Mouse (Mus musculus) MEL (cell line): Measurements from ENCODE around the gene Arid3c. TPM values are rescaled to one million over a fixed set of nuclear protein-coding genes. Genes with fewer than 3 reads are reported as not detected.
A peak's percentile ranks its signal among the peaks of the same experiment; 100 is the strongest.

Experiments used
- DNase-seq: peaks from one replicate; pipeline ENCODE4 v3.0.0; 2011; ENCODE audit warnings: low read depth, low spot score
- H3K27ac ChIP-seq: 2 replicates; pipeline ENCODE4 v1.5.1; 2012; ENCODE audit warnings: low read depth, mild to moderate bottlenecking, control low read depth, low read length, moderate library complexity; ENCODE audit not compliant: control insufficient read depth
- H3K27me3 ChIP-seq, 2 experiments: fragments of 150-350 bp in 1 of 2; sonication (generic) in 1 of 2; 2 replicates each; pipeline ENCODE4 v1.6.1; 2012; ENCODE audit warnings: low read length in 2 of 2, mild to moderate bottlenecking in 2 of 2, improper control_type of control experiment in 1 of 2, moderate library complexity in 1 of 2; ENCODE audit not compliant: insufficient read depth in 2 of 2, control insufficient read depth in 1 of 2
- H3K36me3 ChIP-seq, 2 experiments: 2 replicates each; pipeline ENCODE4 v1.6.1; 2012 to 2014; ENCODE audit warnings: low read length in 2 of 2, improper control_type of control experiment in 1 of 2, inconsistent platforms in 1 of 2, mild to moderate bottlenecking in 1 of 2; ENCODE audit not compliant: insufficient read depth in 2 of 2, control insufficient read depth in 1 of 2
- H3K4me1 ChIP-seq, 2 experiments: fragments of 150-350 bp in 1 of 2; sonication (generic) in 1 of 2; 2 replicates each; pipeline ENCODE4 v1.6.1; 2012; ENCODE audit warnings: low read length in 2 of 2, improper control_type of control experiment in 1 of 2, mild to moderate bottlenecking in 1 of 2; ENCODE audit not compliant: insufficient read depth in 2 of 2, control insufficient read depth in 1 of 2
- H3K4me3 ChIP-seq, 2 experiments: fragments of 150-350 bp in 1 of 2; sonication (generic) in 1 of 2; 2 replicates each; pipeline ENCODE4 v1.5.1; 2012; ENCODE audit warnings: low read depth in 2 of 2, low read length in 2 of 2, mild to moderate bottlenecking in 2 of 2, moderate library complexity in 2 of 2, control low read depth in 1 of 2, improper control_type of control experiment in 1 of 2; ENCODE audit not compliant: control insufficient read depth in 1 of 2, insufficient read depth in 1 of 2
- H3K79me2 ChIP-seq: 2 replicates; pipeline ENCODE4 v1.6.1; 2012; ENCODE audit warnings: mild to moderate bottlenecking, low read length, moderate library complexity; ENCODE audit not compliant: control insufficient read depth, poor library complexity, insufficient read depth
- H3K9ac ChIP-seq: 2 replicates; pipeline ENCODE4 v1.6.1; 2012; ENCODE audit warnings: low read depth, mild to moderate bottlenecking, control low read depth, low read length, moderate library complexity; ENCODE audit not compliant: control insufficient read depth, poor library complexity, severe bottlenecking
- H3K9me3 ChIP-seq: fragments of 150-350 bp; sonication (generic); replicated peaks from 2 replicates; pipeline ENCODE4 v1.6.1; 2012; ENCODE audit warnings: mild to moderate bottlenecking, low read length, improper control_type of control experiment, moderate library complexity; ENCODE audit not compliant: insufficient read depth
- BHLHE40 ChIP-seq: IDR thresholded peaks from 2 replicates; pipeline ENCODE4 v1.6.1; 2012; ENCODE audit warnings: low read depth, mild to moderate bottlenecking, inconsistent platforms, low read length, improper control_type of control experiment, borderline replicate concordance
- CHD2 ChIP-seq: IDR thresholded peaks from 2 replicates; pipeline ENCODE4 v1.6.1; 2011; ENCODE audit warnings: low read length, improper control_type of control experiment
- CTCF ChIP-seq, 3 experiments: IDR thresholded peaks in 2 of 3; conservative IDR thresholded peaks in 1 of 3; 2 replicates each; pipeline ENCODE4 v1.5.1; 2011 to 2012; ENCODE audit warnings: low read length in 3 of 3, low read depth in 2 of 3, mild to moderate bottlenecking in 2 of 3, improper control_type of control experiment in 1 of 3, inconsistent platforms in 1 of 3, mixed read lengths in 1 of 3, moderate library complexity in 1 of 3; ENCODE audit not compliant: control insufficient read depth in 1 of 3, insufficient read depth in 1 of 3, poor library complexity in 1 of 3, severe bottlenecking in 1 of 3
- E2F4 ChIP-seq: IDR thresholded peaks from 2 replicates; pipeline ENCODE4 v1.6.1; 2011; ENCODE audit warnings: low read depth, low read length, improper control_type of control experiment, borderline replicate concordance
- ETS1 ChIP-seq: IDR thresholded peaks from 2 replicates; pipeline ENCODE4 v1.6.1; 2012; ENCODE audit warnings: low read depth, mild to moderate bottlenecking, inconsistent platforms, low read length, improper control_type of control experiment, moderate library complexity
- GATA1 ChIP-seq: IDR thresholded peaks from 2 replicates; pipeline ENCODE4 v1.6.1; 2011; ENCODE audit warnings: low read depth, low read length, improper control_type of control experiment
- HCFC1 ChIP-seq: IDR thresholded peaks from 2 replicates; pipeline ENCODE4 v1.6.1; 2012; ENCODE audit warnings: low read depth, mild to moderate bottlenecking, inconsistent platforms, low read length, improper control_type of control experiment, moderate library complexity
- JUND ChIP-seq: IDR thresholded peaks from 2 replicates; pipeline ENCODE4 v1.6.1; 2011; ENCODE audit warnings: low read depth, mild to moderate bottlenecking, improper control_type of control experiment, low read length
- KAT2A ChIP-seq: conservative IDR thresholded peaks from 2 replicates; pipeline ENCODE4 v1.6.1; 2012; ENCODE audit warnings: low read depth, low read length, improper control_type of control experiment, inconsistent platforms
- MAFK ChIP-seq: IDR thresholded peaks from 2 replicates; pipeline ENCODE4 v1.6.1; 2011; ENCODE audit warnings: low read depth, mild to moderate bottlenecking, low read length, improper control_type of control experiment, borderline replicate concordance
- MAZ ChIP-seq: IDR thresholded peaks from 2 replicates; pipeline ENCODE4 v1.6.1; 2012; ENCODE audit warnings: low read depth, mild to moderate bottlenecking, inconsistent platforms, low read length, improper control_type of control experiment
- MYC ChIP-seq: IDR thresholded peaks from 2 replicates; pipeline ENCODE4 v1.6.1; 2011; ENCODE audit warnings: low read depth, mild to moderate bottlenecking, low read length, improper control_type of control experiment, moderate library complexity
- NRF1 ChIP-seq: IDR thresholded peaks from 2 replicates; pipeline ENCODE4 v1.6.1; 2014; ENCODE audit warnings: low read depth, mild to moderate bottlenecking, inconsistent platforms, low read length, improper control_type of control experiment, moderate library complexity; ENCODE audit not compliant: poor library complexity, insufficient read depth, severe bottlenecking
- POLR2A ChIP-seq, 2 experiments: IDR thresholded peaks; 2 replicates each; pipeline ENCODE4 v1.6.1; 2011 to 2012; ENCODE audit warnings: low read length in 2 of 2, mild to moderate bottlenecking in 2 of 2, control low read depth in 1 of 2, improper control_type of control experiment in 1 of 2, low read depth in 1 of 2, moderate library complexity in 1 of 2; ENCODE audit not compliant: control insufficient read depth in 1 of 2, insufficient read depth in 1 of 2, poor library complexity in 1 of 2
- POLR2AphosphoS5 ChIP-seq: IDR thresholded peaks from 2 replicates; pipeline ENCODE4 v1.6.1; 2012; ENCODE audit warnings: low read depth, borderline replicate concordance, mild to moderate bottlenecking, inconsistent platforms, low read length, moderate library complexity, mixed read lengths
- RAD21 ChIP-seq: IDR thresholded peaks from 2 replicates; pipeline ENCODE4 v1.6.1; 2011; ENCODE audit warnings: mild to moderate bottlenecking, low read depth, low read length, improper control_type of control experiment
- RCOR1 ChIP-seq: IDR thresholded peaks from 2 replicates; pipeline ENCODE4 v1.6.1; 2012; ENCODE audit warnings: low read depth, mild to moderate bottlenecking, inconsistent platforms, low read length, improper control_type of control experiment
- SMC3 ChIP-seq: IDR thresholded peaks from 2 replicates; pipeline ENCODE4 v1.6.1; 2011; ENCODE audit warnings: low read depth, low read length, improper control_type of control experiment
- TAL1 ChIP-seq: IDR thresholded peaks from 2 replicates; pipeline ENCODE4 v1.6.1; 2012; ENCODE audit warnings: mild to moderate bottlenecking, inconsistent platforms, low read length, moderate library complexity, mixed read lengths
- UBTF ChIP-seq: IDR thresholded peaks from 2 replicates; pipeline ENCODE4 v1.6.1; 2012; ENCODE audit warnings: low read depth, mild to moderate bottlenecking, inconsistent platforms, low read length, improper control_type of control experiment, moderate library complexity, borderline replicate concordance; ENCODE audit not compliant: insufficient read depth
- ZC3H11A ChIP-seq: IDR thresholded peaks from 2 replicates; pipeline ENCODE4 v1.6.1; 2012; ENCODE audit warnings: low read depth, mild to moderate bottlenecking, inconsistent platforms, low read length, improper control_type of control experiment
- ZKSCAN1 ChIP-seq: IDR thresholded peaks from 2 replicates; pipeline ENCODE4 v1.6.1; 2012; ENCODE audit warnings: low read depth, mild to moderate bottlenecking, inconsistent platforms, low read length, improper control_type of control experiment, moderate library complexity
- ZNF384 ChIP-seq: IDR thresholded peaks from 2 replicates; pipeline ENCODE4 v1.6.1; 2012; ENCODE audit warnings: low read depth, mild to moderate bottlenecking, inconsistent platforms, low read length, improper control_type of control experiment
- polyA plus RNA-seq, 2 experiments: library from polyadenylated mRNA; stranded (reverse) in 1 of 2; unstranded in 1 of 2; fragments of >175 nt in 1 of 2; fragments of >200 nt in 1 of 2; gene quantifications; 2 replicates each; pipeline versions ENCODE4 v1.2.1 to v1.2.4; 2012; ENCODE audit warnings: low replicate concordance in 2 of 2, low read depth in 1 of 2; ENCODE audit not compliant: insufficient read length in 2 of 2, insufficient read depth in 1 of 2, missing spikeins in 1 of 2
- total RNA-seq: library from RNA; depleted of rRNA; stranded (reverse); fragments of 300-350 nt; gene quantifications from 2 replicates; pipeline ENCODE4 v1.2.3, GENCODE M21; 2012

The Arid3c gene
- total and polyA plus RNA-seq, 3 experiments: 0.13 TPM; not detected in 2

GRCm38 (mm10) chr4:41711705-41712375 lies 19.1 kb downstream of the Arid3c start:
- TF ChIP-seq ETS1: no peak
- TF ChIP-seq POLR2AphosphoS5: no peak
- no peak for TF ChIP-seq ZC3H11A
- TF ChIP-seq MAFK: no peak
- TF ChIP-seq HCFC1: no peak
- TF ChIP-seq GATA1: no peak
- TF ChIP-seq NRF1: no peak
- no peak for TF ChIP-seq TAL1
- no peak for TF ChIP-seq RCOR1
- TF ChIP-seq CHD2: no peak
- no peak for TF ChIP-seq ZKSCAN1
- no peak for TF ChIP-seq POLR2A (IDR thresholded peaks at IDR 0.05; ENCODE audit: control insufficient read depth in 1 of 2, insufficient read depth in 1 of 2, low read depth in 1 of 2, low read length in 2 of 2, poor library complexity in 1 of 2)
- TF ChIP-seq RAD21: no peak
- no peak for TF ChIP-seq BHLHE40
- Histone ChIP-seq H3K9ac (peak overlapping the region; percentile 96; the same call in 1 of the 2 replicates), H3K27ac (no peak overlapping the region), H3K9me3 (no peaks in the 10 kb centered on the region), H3K36me3 (no peaks in the 10 kb centered on the region; a peak in 1 of 4 replicates), H3K4me1 (peaks cover 0 to 10% of the 10 kb centered on the region in 2 experiments; a peak in 2 of 4 replicates), H3K27me3 (no peaks in the 10 kb centered on the region), H3K4me3 (peak overlapping the region in 1 of 2 experiments; percentile 97; a peak in 1 of 4 replicates), H3K79me2 (peaks cover 19% of the 10 kb centered on the region)
- no peak for DNase-seq

GRCm38 (mm10) chr4:41710229-41710628 lies 20.7 kb downstream of the Arid3c start:
- Histone ChIP-seq H3K4me3 (no peak overlapping the region), H3K9me3 (no peaks in the 10 kb centered on the region), H3K79me2 (peaks cover 19% of the 10 kb centered on the region), H3K36me3 (no peaks in the 10 kb centered on the region; a peak in 1 of 4 replicates), H3K27me3 (no peaks in the 10 kb centered on the region), H3K27ac (no peak overlapping the region), H3K4me1 (peaks cover 0 to 10% of the 10 kb centered on the region in 2 experiments; a peak in 2 of 4 replicates), H3K9ac (no peak overlapping the region)
- DNase-seq: peak; percentile 46
- TF ChIP-seq CTCF (IDR thresholded peaks at IDR 0.05 in 2 of 3, conservative IDR thresholded peaks at IDR 0.05 in 1 of 3; ENCODE audit: control insufficient read depth in 1 of 3, insufficient read depth in 1 of 3, low read depth in 2 of 3, low read length in 3 of 3, poor library complexity in 1 of 3, severe bottlenecking in 1 of 3) (peak in 2 of 3 experiments; percentile 34 to 48; a peak in 3 of 6 replicates), UBTF (no peak), MAZ (no peak), JUND (no peak), SMC3 (peak; percentile 38), RAD21 (peak; percentile 19), MYC (no peak), POLR2AphosphoS5 (no peak), POLR2A (IDR thresholded peaks at IDR 0.05; ENCODE audit: control insufficient read depth in 1 of 2, insufficient read depth in 1 of 2, low read depth in 1 of 2, low read length in 2 of 2, poor library complexity in 1 of 2) (no peak), ZKSCAN1 (no peak), KAT2A (no peak), E2F4 (no peak), ZNF384 (no peak), BHLHE40 (no peak)
